Mouse (Mus musculus) neural tube, embryonic 15.5 days (tissue): Measurements from ENCODE around the gene Jph3. TPM values are rescaled to one million over a fixed set of nuclear protein-coding genes. Genes with fewer than 3 reads are reported as not detected.

Experiments used
- ATAC-seq: fragments of 200-750 bp; cut with Nextera tagmentation; 2 replicates; pipeline ENCODE4 v1.8.0; 2017; ENCODE audit warnings: mild to moderate bottlenecking, moderate TSS enrichment, moderate library complexity; ENCODE audit not compliant: low FRiP score
- H3K27ac ChIP-seq: fragments of 300-500 bp; sonication (generic); replicated peaks from 2 replicates; pipeline ENCODE4 v1.5.1; 2015; ENCODE audit warnings: mild to moderate bottlenecking, inconsistent platforms
- H3K27me3 ChIP-seq: fragments of 300-500 bp; sonication (generic); replicated peaks from 2 replicates; pipeline ENCODE4 v1.6.1; 2015; ENCODE audit warnings: inconsistent platforms
- H3K36me3 ChIP-seq: fragments of 300-500 bp; sonication (generic); 2 replicates; pipeline ENCODE4 v1.6.1; 2015; ENCODE audit warnings: inconsistent platforms
- H3K4me1 ChIP-seq: fragments of 300-500 bp; sonication (generic); 2 replicates; pipeline ENCODE4 v1.6.1; 2015; ENCODE audit warnings: inconsistent platforms
- H3K4me2 ChIP-seq: fragments of 300-500 bp; sonication (generic); 2 replicates; pipeline ENCODE4 v1.6.1; 2015; ENCODE audit warnings: inconsistent platforms, mild to moderate bottlenecking, moderate library complexity
- H3K4me3 ChIP-seq: fragments of 300-500 bp; sonication (generic); replicated peaks from 2 replicates; pipeline ENCODE4 v1.5.1; 2015; ENCODE audit warnings: mild to moderate bottlenecking, inconsistent platforms
- H3K9ac ChIP-seq: fragments of 300-500 bp; sonication (generic); replicated peaks from 2 replicates; pipeline ENCODE4 v1.6.1; 2015; ENCODE audit warnings: mild to moderate bottlenecking, inconsistent platforms
- H3K9me3 ChIP-seq: fragments of 300-500 bp; sonication (generic); replicated peaks from 2 replicates; pipeline ENCODE4 v1.6.1; 2016; ENCODE audit warnings: inconsistent platforms
- WGBS: fragments of 180-500 bp; shearing (Covaris S2); methylation state at CpG from one replicate; pipeline ENCODE4 v1.1.7; 2015; ENCODE audit warnings: mixed read lengths; 5-methylcytosine and 5-hydroxymethylcytosine counted together
- polyA plus RNA-seq: library from polyadenylated mRNA; unstranded; fragments of >200 nt; fragmentation: Nextera tagmentation; extraction: Ambion mirVana; gene quantifications from 2 replicates; pipeline ENCODE4 v1.2.1, GENCODE M21; 2015

The Jph3 gene
- polyA plus RNA-seq, 1 experiment from 2014 or later = 133 TPM

DNA sequence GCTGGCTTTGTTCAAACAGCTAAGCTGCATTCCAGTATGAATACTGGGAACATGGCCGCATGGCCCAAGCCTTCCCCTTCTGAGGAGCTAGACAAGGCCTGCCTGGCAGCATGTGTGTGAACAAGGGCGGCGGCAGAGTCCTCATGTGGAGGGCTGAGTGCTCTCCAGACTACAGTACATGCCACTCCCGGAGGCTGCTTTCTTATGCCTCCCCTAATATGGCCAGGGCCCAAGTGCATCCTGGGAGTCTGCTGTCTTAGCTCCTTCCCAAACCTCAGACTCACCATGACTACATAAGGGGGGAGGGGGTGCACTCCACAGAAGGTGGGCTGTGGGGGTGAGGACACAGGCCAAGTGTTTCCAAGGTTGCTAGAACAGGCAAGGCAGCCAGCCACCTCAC lies 63.2 kb downstream of the Jph3 start:
- H3K4me3 ChIP-seq = no peak overlapping the region
- H3K9me3 ChIP-seq = no peaks in the 10 kb centered on the region
- H3K36me3 ChIP-seq = peaks cover 39% of the 10 kb centered on the region
- H3K4me1 ChIP-seq = 0 out of 2 replicates have a peak, but pooled peaks cover 5% of the 10 kb centered on the region
- no peak overlapping the region for H3K27ac ChIP-seq
- H3K27me3 ChIP-seq = no peaks in the 10 kb centered on the region
- H3K9ac ChIP-seq = no peak overlapping the region
- 82% methylated on average over 4 of the region's 4 CpGs for WGBS
- no peak for ATAC-seq
- no peak overlapping the region for H3K4me2 ChIP-seq

DNA sequence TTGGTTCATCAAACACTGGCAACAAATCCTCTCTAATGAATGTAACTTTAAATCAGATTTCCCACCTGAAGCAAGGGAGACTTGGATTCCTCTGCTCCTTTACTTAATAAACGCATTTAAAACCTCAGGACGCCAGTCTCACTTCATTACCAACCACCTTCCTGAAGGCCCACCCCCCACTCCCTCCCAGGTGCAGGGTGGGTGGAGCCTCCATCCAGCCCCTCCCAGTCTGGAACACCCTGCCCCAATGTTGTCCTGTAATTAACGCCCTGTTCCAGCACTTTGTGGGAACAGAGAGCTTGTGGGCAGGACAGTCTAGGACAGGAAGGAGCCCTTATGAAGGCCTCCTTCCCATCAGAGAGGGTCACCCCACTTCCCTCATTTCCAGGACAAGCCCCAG lies 64.7 kb downstream of the Jph3 start:
- H3K4me1 ChIP-seq = 0 out of 2 replicates have a peak, but pooled peaks cover 5% of the 10 kb centered on the region
- no peak overlapping the region for H3K27ac ChIP-seq
- H3K9me3 ChIP-seq = no peaks in the 10 kb centered on the region
- H3K36me3 ChIP-seq = peaks cover 51% of the 10 kb centered on the region
- no peak overlapping the region for H3K4me2 ChIP-seq
- no peak overlapping the region for H3K4me3 ChIP-seq
- 39% methylated on average over 3 of the region's 3 CpGs for WGBS
- no peak for ATAC-seq
- no peak overlapping the region for H3K9ac ChIP-seq
- H3K27me3 ChIP-seq = no peaks in the 10 kb centered on the region

- H3K9me3 ChIP-seq = no peaks in the 10 kb centered on the region
- 95% methylated on average over 8 of the region's 8 CpGs for WGBS
- H3K4me3 ChIP-seq = no peak overlapping the region
- ATAC-seq = no peak
- 0 out of 2 replicates have a peak, but pooled peaks cover 5% of the 10 kb centered on the region for H3K4me1 ChIP-seq
- H3K36me3 ChIP-seq = peaks cover 52% of the 10 kb centered on the region
- H3K27me3 ChIP-seq = no peaks in the 10 kb centered on the region
- no peak overlapping the region for H3K27ac ChIP-seq
- H3K9ac ChIP-seq = no peak overlapping the region
- no peak overlapping the region for H3K4me2 ChIP-seq
Observed at GRCm38 (mm10) chr8:121795461-121795860, 66.0 kb downstream of the Jph3 start.

- H3K9ac ChIP-seq = no peak overlapping the region
- H3K36me3 ChIP-seq = peaks cover 59% of the 10 kb centered on the region
- WGBS = 91% methylated on average over 11 of the region's 11 CpGs
- 0 out of 2 replicates have a peak, but pooled peaks cover 5% of the 10 kb centered on the region for H3K4me1 ChIP-seq
- H3K4me3 ChIP-seq = no peak overlapping the region
- no peaks in the 10 kb centered on the region for H3K27me3 ChIP-seq
- no peaks in the 10 kb centered on the region for H3K9me3 ChIP-seq
- H3K27ac ChIP-seq = no peak overlapping the region
- no peak for ATAC-seq
- H3K4me2 ChIP-seq = no peak overlapping the region
Observed at GRCm38 (mm10) chr8:121796406-121796805, 67.0 kb downstream of the Jph3 start.

DNA sequence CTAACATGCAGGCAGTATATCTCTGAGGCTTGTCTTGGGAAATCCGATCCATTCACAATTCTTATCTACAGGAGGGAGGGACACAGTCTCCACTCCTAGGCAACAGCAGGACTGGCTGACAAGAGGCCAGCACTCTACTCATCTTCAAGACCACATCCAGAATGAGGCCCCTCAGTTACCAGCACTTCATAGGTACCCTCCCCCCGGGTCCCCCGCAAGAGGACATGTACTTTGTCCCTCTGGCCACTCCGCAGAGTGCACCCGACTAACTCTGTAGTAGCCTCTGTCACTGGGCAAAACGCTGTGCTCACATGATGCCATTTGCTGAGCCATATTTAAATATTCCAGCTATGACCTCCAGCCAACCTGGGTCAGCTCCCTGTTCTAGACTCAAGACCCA lies 69.0 kb downstream of the Jph3 start:
- Histone ChIP-seq H3K27me3 (no peaks in the 10 kb centered on the region), H3K9ac (no peak overlapping the region), H3K4me3 (no peak overlapping the region), H3K27ac (no peak overlapping the region), H3K36me3 (peaks cover 61% of the 10 kb centered on the region), H3K9me3 (no peaks in the 10 kb centered on the region), H3K4me2 (no peak overlapping the region), H3K4me1 (no peaks in the 10 kb centered on the region)
- 92% methylated on average over 6 of the region's 6 CpGs for WGBS
- no peak for ATAC-seq

DNA sequence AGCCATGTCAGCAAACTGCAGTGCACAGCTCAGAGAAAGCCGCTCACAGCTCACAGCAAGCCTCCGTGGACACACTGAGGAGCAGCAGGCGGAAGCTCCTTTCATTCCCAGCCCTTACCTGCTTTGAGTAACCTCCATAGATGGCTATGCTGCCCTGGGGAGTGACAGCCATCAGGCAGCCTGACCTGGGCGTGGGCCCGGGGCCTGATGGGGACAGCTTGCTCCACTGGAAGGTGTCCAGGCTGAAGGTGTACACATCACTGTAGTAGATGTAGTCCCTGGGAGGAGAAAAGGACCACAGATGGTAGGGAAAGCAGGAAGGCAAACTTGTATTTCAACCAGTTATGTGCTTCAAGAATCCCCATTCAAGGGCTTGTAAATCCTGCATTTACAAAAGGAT lies 75.4 kb downstream of the Jph3 start:
- WGBS = 93% methylated on average over 5 of the region's 5 CpGs
- no peaks in the 10 kb centered on the region for H3K9me3 ChIP-seq
- no peaks in the 10 kb centered on the region for H3K27me3 ChIP-seq
- peaks cover 47% of the 10 kb centered on the region for H3K36me3 ChIP-seq
- no peak overlapping the region for H3K4me2 ChIP-seq
- no peak overlapping the region for H3K9ac ChIP-seq
- H3K27ac ChIP-seq = no peak overlapping the region
- ATAC-seq = no peak
- H3K4me1 ChIP-seq = no peaks in the 10 kb centered on the region
- H3K4me3 ChIP-seq = no peak overlapping the region

- Histone ChIP-seq H3K4me3 (no peak overlapping the region), H3K4me2 (no peak overlapping the region), H3K4me1 (no peaks in the 10 kb centered on the region), H3K9ac (no peak overlapping the region), H3K36me3 (peaks cover 45% of the 10 kb centered on the region), H3K9me3 (no peaks in the 10 kb centered on the region), H3K27ac (no peak overlapping the region), H3K27me3 (no peaks in the 10 kb centered on the region)
- WGBS = 93% methylated on average over 13 of the region's 13 CpGs
- no peak for ATAC-seq
Observed at GRCm38 (mm10) chr8:121806126-121806525, 76.7 kb downstream of the Jph3 start.

DNA sequence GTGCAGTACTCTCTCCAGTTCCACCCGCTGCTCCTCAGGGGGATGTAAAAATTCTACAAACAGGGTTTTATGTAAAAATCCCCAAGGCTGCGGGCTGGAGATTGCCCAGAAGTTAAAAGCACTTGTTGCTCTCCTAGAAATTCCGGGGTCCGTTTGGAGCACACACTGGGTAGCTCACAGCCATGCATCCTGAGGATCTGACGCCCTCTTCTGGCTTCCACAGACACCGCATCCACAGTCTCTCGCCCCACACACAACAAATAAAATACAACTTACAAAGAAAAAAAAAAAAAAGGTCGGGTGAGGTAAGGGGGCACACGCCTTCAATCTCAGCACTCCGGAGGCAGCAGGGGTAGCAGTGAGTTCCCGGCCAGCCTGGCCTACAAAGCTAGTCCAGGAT lies 78.6 kb downstream of the Jph3 start:
- WGBS = 82% methylated on average over 11 of the region's 11 CpGs
- H3K27me3 ChIP-seq = no peaks in the 10 kb centered on the region
- H3K4me3 ChIP-seq = no peak overlapping the region
- no peak overlapping the region for H3K4me2 ChIP-seq
- no peaks in the 10 kb centered on the region for H3K9me3 ChIP-seq
- no peaks in the 10 kb centered on the region for H3K4me1 ChIP-seq
- H3K9ac ChIP-seq = no peak overlapping the region
- ATAC-seq = no peak
- peaks cover 53% of the 10 kb centered on the region for H3K36me3 ChIP-seq
- H3K27ac ChIP-seq = no peak overlapping the region

DNA sequence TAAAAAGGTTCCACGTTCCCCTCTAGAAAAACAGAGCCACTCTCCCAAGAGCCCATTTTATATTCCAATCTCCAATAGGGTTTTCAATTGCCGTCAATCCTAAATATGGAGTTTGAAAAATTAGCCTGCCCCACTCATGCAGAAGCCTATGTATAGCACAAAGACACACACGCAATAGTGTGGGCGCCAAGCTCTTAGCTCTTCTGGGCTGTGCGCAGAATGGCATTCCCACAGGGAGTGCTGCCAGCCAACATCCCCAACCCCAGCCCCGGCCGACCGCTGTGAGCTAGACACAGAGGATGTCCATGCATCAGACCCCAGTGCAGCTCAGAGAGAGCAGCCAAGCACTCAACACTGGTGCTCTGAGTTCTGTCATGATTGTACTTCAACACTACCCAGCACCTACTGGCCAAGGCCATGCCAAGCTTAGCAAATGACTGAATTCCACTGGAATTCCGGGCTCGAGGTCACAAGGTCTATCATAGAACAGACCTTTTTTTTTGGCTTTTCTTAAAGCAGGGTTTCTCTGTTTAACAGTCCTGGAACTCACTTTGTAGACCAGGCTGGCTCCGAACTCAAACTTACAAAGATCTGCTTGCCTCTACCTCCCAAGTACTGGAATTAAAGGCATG lies 80.2 kb downstream of the Jph3 start:
- no peak overlapping the region for H3K4me3 ChIP-seq
- no peak overlapping the region for H3K9ac ChIP-seq
- no peaks in the 10 kb centered on the region for H3K27me3 ChIP-seq
- H3K27ac ChIP-seq = no peak overlapping the region
- no peaks in the 10 kb centered on the region for H3K9me3 ChIP-seq
- ATAC-seq = no peak
- no peaks in the 10 kb centered on the region for H3K4me1 ChIP-seq
- WGBS = 92% methylated on average over 11 of the region's 11 CpGs
- no peak overlapping the region for H3K4me2 ChIP-seq
- peaks cover 58% of the 10 kb centered on the region for H3K36me3 ChIP-seq

GRCm38 (mm10) chr8:121811502-121811901 lies 82.1 kb downstream of the Jph3 start:
- Histone ChIP-seq H3K4me3 (no peak overlapping the region), H3K9ac (no peak overlapping the region), H3K27ac (no peak overlapping the region), H3K4me2 (no peak overlapping the region), H3K27me3 (no peaks in the 10 kb centered on the region), H3K36me3 (peaks cover 50% of the 10 kb centered on the region), H3K4me1 (no peaks in the 10 kb centered on the region), H3K9me3 (no peaks in the 10 kb centered on the region)
- WGBS = 94% methylated on average over 3 of the region's 3 CpGs
- ATAC-seq = no peak

DNA sequence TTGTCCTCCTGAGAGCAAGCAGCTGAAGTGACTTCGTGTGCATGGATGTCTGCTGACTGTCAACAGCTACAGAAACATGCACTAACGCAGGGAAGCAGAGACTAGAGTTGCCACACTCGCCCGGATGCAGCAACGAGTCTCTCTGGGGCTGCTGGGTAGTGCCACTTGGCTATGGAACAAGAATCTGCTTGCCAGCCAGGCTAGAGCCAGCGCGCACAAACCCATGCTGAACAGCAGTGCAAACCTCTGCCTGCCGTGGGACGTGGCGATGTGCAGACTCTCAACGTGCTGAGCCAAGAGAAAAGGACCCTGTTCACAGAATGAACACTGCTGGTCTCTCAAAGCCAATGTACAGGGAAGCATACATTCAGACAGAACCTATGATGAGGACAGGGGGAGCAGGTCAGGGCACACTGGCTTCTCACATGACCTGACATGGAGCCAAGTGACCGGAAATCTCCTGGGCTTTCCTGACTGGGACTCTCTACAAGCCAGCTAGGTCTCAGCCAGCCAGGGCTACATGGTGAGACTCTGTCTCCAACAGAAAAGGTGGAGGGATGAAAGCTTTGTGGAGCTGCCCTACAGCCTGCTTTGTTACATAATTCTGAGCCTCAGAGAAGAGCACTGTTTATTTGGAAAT lies 82.6 kb downstream of the Jph3 start:
- no peak overlapping the region for H3K9ac ChIP-seq
- no peak overlapping the region for H3K4me3 ChIP-seq
- peaks cover 51% of the 10 kb centered on the region for H3K36me3 ChIP-seq
- no peak overlapping the region for H3K27ac ChIP-seq
- no peaks in the 10 kb centered on the region for H3K4me1 ChIP-seq
- no peaks in the 10 kb centered on the region for H3K9me3 ChIP-seq
- ATAC-seq = no peak
- H3K4me2 ChIP-seq = no peak overlapping the region
- no peaks in the 10 kb centered on the region for H3K27me3 ChIP-seq
- WGBS = 92% methylated on average over 12 of the region's 12 CpGs

DNA sequence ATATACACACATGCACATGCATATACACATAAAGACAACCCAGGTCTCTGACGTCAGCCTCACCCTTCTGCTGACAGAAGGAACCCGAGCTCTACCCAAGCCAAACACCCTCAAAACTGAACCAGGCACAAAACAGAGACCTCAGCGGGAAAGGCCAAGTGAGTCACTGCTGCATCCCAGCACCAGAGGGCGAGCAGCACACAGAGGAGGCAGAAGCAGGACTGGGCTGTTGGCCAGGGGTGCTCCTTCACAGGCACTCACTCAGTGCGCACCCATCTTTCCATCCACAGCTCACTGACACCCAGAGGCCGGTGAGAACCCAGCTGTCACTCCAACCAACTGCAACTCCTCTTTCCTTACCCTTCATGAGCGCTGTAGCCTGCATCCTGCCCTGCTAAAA lies 88.8 kb downstream of the Jph3 start:
- Histone ChIP-seq H3K27ac (no peak overlapping the region), H3K27me3 (no peaks in the 10 kb centered on the region), H3K4me1 (no peaks in the 10 kb centered on the region), H3K36me3 (peaks cover 47% of the 10 kb centered on the region), H3K9ac (no peak overlapping the region), H3K4me2 (no peak overlapping the region), H3K4me3 (no peak overlapping the region), H3K9me3 (no peaks in the 10 kb centered on the region)
- 88% methylated on average over 7 of the region's 7 CpGs for WGBS
- ATAC-seq = no peak
